Mouse (Mus musculus) heart, embryonic 14.5 days (tissue): ENCODE measurements around the gene Prm3. TPM values are rescaled to one million over a fixed set of nuclear protein-coding genes. Genes with fewer than 3 reads are reported as not detected.
"Not testable (repeated sequence)": the region's sequence is repeated elsewhere in the genome, so short reads cannot be mapped to it uniquely, and the experiment has no call there.

Source experiments
- ATAC-seq: fragments of 200-750 bp; cut with Nextera tagmentation; 2 replicates; pipeline ENCODE4 v1.8.0; 2017; ENCODE audit warnings: low read depth, moderate TSS enrichment; ENCODE audit not compliant: insufficient number of reproducible peaks, insufficient read depth, low FRiP score
- H3K27ac ChIP-seq, 2 experiments: fragments of 200-500 bp in 1 of 2; fragments of 300-500 bp in 1 of 2; sonication (generic) in 1 of 2; replicated peaks in 1 of 2; 2 replicates each; pipeline ENCODE4 v1.5.1; 2012 to 2014; ENCODE audit warnings: low read depth in 2 of 2, low read length in 2 of 2, control low read depth in 1 of 2, mild to moderate bottlenecking in 1 of 2, mixed read lengths in 1 of 2; ENCODE audit not compliant: control insufficient read depth in 1 of 2, insufficient read depth in 1 of 2
- H3K27me3 ChIP-seq: fragments of 300-500 bp; sonication (generic); 2 replicates; pipeline ENCODE4 v1.6.1; 2014; ENCODE audit warnings: mild to moderate bottlenecking, low read length, control low read depth; ENCODE audit not compliant: control insufficient read depth, insufficient read depth
- H3K36me3 ChIP-seq: fragments of 300-500 bp; sonication (generic); 2 replicates; pipeline ENCODE4 v1.6.1; 2014; ENCODE audit warnings: mild to moderate bottlenecking, control low read depth, low read length, mixed read lengths; ENCODE audit not compliant: control insufficient read depth, insufficient read depth
- H3K4me1 ChIP-seq, 2 experiments: fragments of 200-500 bp in 1 of 2; fragments of 300-500 bp in 1 of 2; sonication (generic) in 1 of 2; 2 replicates each; pipeline ENCODE4 v1.6.1; 2012 to 2014; ENCODE audit warnings: low read length in 2 of 2, control low read depth in 1 of 2, mixed read lengths in 1 of 2; ENCODE audit not compliant: control insufficient read depth in 2 of 2, insufficient read depth in 2 of 2
- H3K4me2 ChIP-seq: fragments of 300-500 bp; sonication (generic); 2 replicates; pipeline ENCODE4 v1.6.1; 2014; ENCODE audit warnings: mild to moderate bottlenecking, low read length
- H3K4me3 ChIP-seq, 2 experiments: fragments of 200-500 bp in 1 of 2; fragments of 300-500 bp in 1 of 2; sonication (generic) in 1 of 2; 2 replicates each; pipeline ENCODE4 v1.5.1; 2012 to 2014; ENCODE audit warnings: low read length in 2 of 2, mild to moderate bottlenecking in 2 of 2, control low read depth in 1 of 2, low read depth in 1 of 2, moderate library complexity in 1 of 2; ENCODE audit not compliant: control insufficient read depth in 1 of 2, insufficient read depth in 1 of 2
- H3K9ac ChIP-seq: fragments of 300-500 bp; sonication (generic); 2 replicates; pipeline ENCODE4 v1.6.1; 2014; ENCODE audit warnings: mild to moderate bottlenecking, low read length
- H3K9me3 ChIP-seq: fragments of 300-500 bp; sonication (generic); 2 replicates; pipeline ENCODE4 v1.6.1; 2016; ENCODE audit warnings: low read length, control low read depth; ENCODE audit not compliant: control insufficient read depth
- WGBS: fragments of 180-500 bp; shearing (Covaris S2); extraction: QIAGEN DNeasy Blood & Tissue Kit; methylation state at CpG from one replicate; pipeline ENCODE4 v1.1.7; 2014; 5-methylcytosine and 5-hydroxymethylcytosine counted together
- polyA plus RNA-seq: library from polyadenylated mRNA; unstranded; fragments of >200 nt; fragmentation: Nextera tagmentation; extraction: Ambion mirVana; gene quantifications from 2 replicates; pipeline ENCODE4 v1.2.1, GENCODE M21; 2014

The Prm3 gene
- polyA plus RNA-seq, 1 experiment from 2014 or later: not detected

DNA sequence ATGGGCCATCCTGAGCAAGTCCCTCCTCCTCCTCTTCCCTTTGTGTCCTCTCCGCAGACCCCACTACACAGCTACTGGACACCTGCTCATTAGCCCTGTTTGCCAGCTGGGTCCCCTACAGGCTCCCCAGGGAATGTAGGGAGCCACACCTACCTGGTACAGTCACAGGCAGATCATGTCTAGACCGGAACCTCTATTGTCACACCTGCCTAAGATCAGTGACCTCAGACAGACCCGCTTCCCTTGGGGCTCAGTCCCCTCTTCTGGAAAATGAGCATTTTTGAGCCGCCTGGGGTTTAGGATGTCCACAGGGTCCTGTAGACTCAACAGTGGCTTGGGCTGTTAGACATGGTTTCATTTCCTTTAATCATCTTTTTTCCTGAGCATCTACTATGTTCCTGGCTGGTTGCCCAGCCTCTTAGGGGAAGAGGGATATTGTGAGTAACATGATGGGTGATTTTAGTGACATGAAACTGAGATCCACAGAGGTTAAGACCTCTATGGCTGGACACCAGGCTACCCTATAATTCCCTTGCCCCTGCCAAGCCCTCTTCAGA, 27.9 kb upstream of the Prm3 start:
- Histone ChIP-seq H3K36me3 (no peaks in the 10 kb centered on the region), H3K27me3 (no peaks in the 10 kb centered on the region), H3K9me3 (no peaks in the 10 kb centered on the region), H3K4me1 (peaks cover 10 to 20% of the 10 kb centered on the region in 2 experiments; a peak in 3 of 4 replicates), H3K27ac (no peak overlapping the region), H3K9ac (no peak overlapping the region), H3K4me3 (no peak overlapping the region), H3K4me2 (no peak overlapping the region)
- no peak for ATAC-seq
- 86% methylated on average over 4 of the region's 4 CpGs for WGBS

DNA sequence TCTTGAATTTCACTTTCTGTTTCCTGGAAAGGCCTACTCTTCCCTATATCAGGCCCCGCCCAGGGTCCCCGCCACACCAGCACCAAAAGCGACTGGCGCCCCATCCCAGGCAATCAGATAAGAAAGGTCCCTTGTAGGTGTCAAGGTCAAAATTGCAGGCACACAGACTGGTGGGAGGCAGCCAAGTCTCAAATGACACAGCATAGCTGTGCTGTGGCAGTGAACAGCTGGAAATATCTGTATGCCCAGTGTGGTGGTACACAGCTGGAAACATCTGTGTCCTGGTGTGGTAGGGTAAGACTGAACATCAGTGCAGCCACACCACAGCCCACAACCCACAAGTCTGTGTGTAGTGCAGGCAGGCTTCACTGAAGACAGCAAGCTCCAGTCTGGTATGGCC, 24.1 kb upstream of the Prm3 start:
- no peak for ATAC-seq
- no peak overlapping the region for H3K27ac ChIP-seq

DNA sequence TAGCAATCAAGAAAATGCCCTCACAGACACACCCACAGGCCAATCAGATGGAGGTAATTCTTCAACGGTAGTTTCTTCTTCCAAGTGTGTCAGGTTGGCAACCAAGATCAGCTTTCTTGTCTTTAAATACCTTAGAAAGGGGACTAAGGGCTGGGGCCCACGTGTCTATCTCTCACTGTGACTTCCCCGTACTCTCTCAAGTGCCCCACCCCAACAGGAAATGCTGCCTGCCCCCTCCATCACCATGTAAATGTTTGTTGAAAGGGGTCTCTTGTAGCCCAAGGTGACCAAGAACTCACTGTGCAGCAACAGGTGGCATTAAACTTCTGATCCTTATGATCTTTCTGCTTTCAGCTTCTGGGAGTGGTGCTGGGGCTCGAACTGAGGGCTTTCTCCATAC, 23.0 kb upstream of the Prm3 start:
- H3K36me3 ChIP-seq: no peaks in the 10 kb centered on the region
- no peak for ATAC-seq
- no peak overlapping the region for H3K27ac ChIP-seq
- H3K4me3 ChIP-seq: no peak overlapping the region
- H3K9me3 ChIP-seq: no peaks in the 10 kb centered on the region
- no peak overlapping the region for H3K9ac ChIP-seq
- WGBS: 80% methylated on average over 4 of the region's 4 CpGs
- no peaks in the 10 kb centered on the region for H3K27me3 ChIP-seq
- H3K4me1 ChIP-seq: peaks cover 13 to 20% of the 10 kb centered on the region in 2 experiments
- H3K4me2 ChIP-seq: no peak overlapping the region

More for the DNA sequence above, 24.1 kb upstream of the Prm3 start:
- Histone ChIP-seq H3K36me3 (no peaks in the 10 kb centered on the region), H3K9me3 (no peaks in the 10 kb centered on the region), H3K4me2 (no peak overlapping the region), H3K27me3 (no peaks in the 10 kb centered on the region), H3K9ac (no peak overlapping the region), H3K4me3 (no peak overlapping the region), H3K4me1 (peaks cover 15 to 20% of the 10 kb centered on the region in 2 experiments)
- WGBS: 49% methylated on average over 4 of the region's 4 CpGs

DNA sequence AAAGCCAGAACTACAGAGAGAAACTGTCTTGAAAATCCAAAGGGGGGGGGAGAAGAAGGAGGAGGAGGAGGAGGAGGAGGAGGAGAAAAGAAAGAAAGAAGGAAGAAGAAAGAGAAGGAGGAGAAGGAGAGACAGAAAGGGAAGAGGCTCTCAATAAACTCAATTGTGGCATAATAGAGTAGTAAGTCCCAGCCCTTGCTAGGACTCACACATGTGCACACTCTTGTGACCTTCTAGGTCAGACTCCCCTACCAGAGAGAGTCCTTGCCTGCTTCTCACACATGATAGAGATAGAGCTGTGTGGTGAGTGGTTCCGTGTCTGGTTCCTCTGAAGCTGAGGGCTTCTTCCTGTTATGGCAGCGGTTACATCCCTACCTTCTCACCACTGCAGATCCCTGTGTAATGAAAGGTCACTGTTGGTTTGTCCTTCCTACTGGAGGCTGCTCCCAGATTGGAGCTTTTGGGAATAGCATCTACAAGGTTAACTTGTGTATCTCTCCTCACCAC, 22.2 kb upstream of the Prm3 start, which contains the start of gene Gm11172:
Gene Gm11172, plus strand, starts transcription at position 51 of the 507 bp plus-strand sequence.
- WGBS: 77% methylated on average over 2 of the region's 2 CpGs

DNA sequence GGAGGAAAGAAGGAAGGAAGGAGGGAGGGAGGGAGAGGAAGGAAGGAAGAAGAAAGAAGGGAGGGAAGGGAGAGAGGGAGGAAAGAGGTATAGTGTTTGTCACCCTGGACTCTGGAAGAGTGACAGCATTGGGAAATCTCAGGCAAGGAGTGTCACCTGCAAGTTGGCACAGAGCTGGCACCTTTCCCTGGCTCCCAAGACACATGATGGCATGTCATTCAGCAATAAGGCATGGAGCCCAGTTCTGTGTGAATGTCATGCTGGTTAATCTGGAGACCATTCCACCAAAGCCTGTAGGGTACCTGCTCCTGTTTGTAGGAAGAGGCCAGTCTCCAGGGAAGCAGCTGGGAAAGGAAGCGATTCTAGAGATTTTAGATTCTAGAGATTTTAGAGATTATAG, 19.7 kb upstream of the Prm3 start:
- H3K9ac ChIP-seq: no peak overlapping the region
- no peak overlapping the region for H3K4me2 ChIP-seq
- no peak for ATAC-seq
- H3K36me3 ChIP-seq: no peaks in the 10 kb centered on the region
- H3K4me1 ChIP-seq: peaks cover 9 to 20% of the 10 kb centered on the region in 2 experiments
- H3K9me3 ChIP-seq: no peaks in the 10 kb centered on the region
- no peaks in the 10 kb centered on the region for H3K27me3 ChIP-seq
- WGBS: 68% methylated on average over 1 of the region's 1 CpGs
- no peak overlapping the region for H3K4me3 ChIP-seq
- no peak overlapping the region for H3K27ac ChIP-seq

More for the DNA sequence above, 22.2 kb upstream of the Prm3 start, which contains the start of gene Gm11172:
- H3K9ac ChIP-seq: no peak within 1 kb of the TSS
- H3K4me3 ChIP-seq: no peak within 1 kb of the TSS
- ATAC-seq: no peak
- H3K9me3 ChIP-seq: no peaks in the 10 kb centered on the region
- no peak within 1 kb of the TSS for H3K27ac ChIP-seq
- no peaks in the 10 kb centered on the region for H3K36me3 ChIP-seq
- no peaks in the 10 kb centered on the region for H3K27me3 ChIP-seq
- no peak within 1 kb of the TSS for H3K4me2 ChIP-seq
- peaks cover 12 to 20% of the 10 kb centered on the region in 2 experiments for H3K4me1 ChIP-seq

DNA sequence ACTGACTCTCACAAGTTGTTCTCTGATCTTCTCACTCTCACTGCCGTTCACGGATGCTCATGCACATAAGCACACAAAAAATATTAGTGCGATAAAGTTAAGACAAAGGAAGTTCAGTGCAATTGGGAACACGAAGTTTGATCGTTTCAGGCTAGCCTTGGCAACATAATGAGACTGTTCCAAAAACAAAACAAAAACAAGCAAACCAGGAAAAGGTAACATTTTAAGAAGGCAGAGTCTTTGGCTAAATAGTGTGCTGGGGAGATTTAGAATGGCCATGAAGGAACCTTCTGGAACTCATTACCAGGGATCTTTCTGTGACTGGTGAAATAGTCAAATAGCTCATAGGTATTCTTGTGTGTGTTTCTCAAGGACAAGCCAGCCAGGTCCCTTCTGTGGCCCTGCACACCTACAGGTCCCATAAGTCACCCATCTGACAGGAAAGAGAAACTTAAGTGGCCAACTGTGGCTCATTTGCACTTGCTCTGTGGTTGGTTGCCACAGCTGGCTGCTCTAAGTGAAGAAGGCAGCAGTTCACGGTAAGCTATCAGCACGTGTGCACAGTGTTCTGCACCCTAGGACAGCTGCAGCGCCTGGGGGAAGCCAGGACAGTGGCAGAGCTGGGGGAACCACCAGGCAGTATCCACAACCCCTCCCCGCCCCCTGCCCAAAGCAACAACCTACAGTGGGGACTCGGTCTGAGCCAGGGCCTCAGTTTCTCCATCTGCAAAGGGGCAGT, 15.2 kb upstream of the Prm3 start, which contains the start of gene Prm1:
Gene Prm1, minus strand, starts transcription at position 51 of the 739 bp plus-strand sequence.
- Histone ChIP-seq H3K36me3 (no peaks in the 10 kb centered on the region), H3K9ac (no peak within 1 kb of the TSS), H3K27me3 (no peaks in the 10 kb centered on the region), H3K27ac (no peak within 1 kb of the TSS), H3K4me2 (no peak within 1 kb of the TSS), H3K4me1 (peaks cover 0 to 3% of the 10 kb centered on the region in 2 experiments; a peak in 2 of 4 replicates), H3K9me3 (no peaks in the 10 kb centered on the region), H3K4me3 (no peak within 1 kb of the TSS)
- no peak for ATAC-seq
- WGBS: 76% methylated on average over 10 of the region's 10 CpGs

DNA sequence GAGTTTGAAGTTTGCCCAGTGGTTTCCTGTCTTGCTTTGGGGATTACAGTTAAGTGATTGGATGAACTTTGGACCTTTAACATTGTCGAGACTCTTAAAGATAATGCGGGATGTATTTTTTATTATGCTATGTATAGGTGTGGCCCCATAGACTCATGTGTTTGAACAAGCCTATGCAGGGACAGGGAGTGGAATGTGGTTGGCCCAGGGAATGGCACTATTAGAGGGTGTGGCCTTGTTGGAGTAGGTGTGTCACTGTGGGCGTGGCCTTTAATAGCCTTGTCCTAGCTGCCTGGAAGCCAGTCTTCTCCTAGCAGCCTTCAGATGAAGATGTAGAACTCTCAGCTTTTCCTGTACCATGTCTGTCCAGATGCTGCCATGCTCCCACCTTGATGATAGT, 11.7 kb upstream of the Prm3 start:
- ATAC-seq: not testable (repeated sequence)
- 78% methylated on average over 3 of the region's 3 CpGs for WGBS

More for the DNA sequence above, 11.7 kb upstream of the Prm3 start:
- not testable (repeated sequence) for H3K9me3 ChIP-seq, H3K27ac ChIP-seq, H3K4me3 ChIP-seq, H3K4me1 ChIP-seq, H3K36me3 ChIP-seq, H3K27me3 ChIP-seq, H3K4me2 ChIP-seq, H3K9ac ChIP-seq
